Mouse (Mus musculus): ENCODE measurements around the gene Gm28053. TPM values are rescaled to one million over a fixed set of nuclear protein-coding genes. Genes with fewer than 3 reads are reported as not detected.

Gm28053 gene
- polyA plus RNA-seq, 3 experiments from 2014 or later, result 58.9 to 85.2 (median 59.9) TPM

DNA sequence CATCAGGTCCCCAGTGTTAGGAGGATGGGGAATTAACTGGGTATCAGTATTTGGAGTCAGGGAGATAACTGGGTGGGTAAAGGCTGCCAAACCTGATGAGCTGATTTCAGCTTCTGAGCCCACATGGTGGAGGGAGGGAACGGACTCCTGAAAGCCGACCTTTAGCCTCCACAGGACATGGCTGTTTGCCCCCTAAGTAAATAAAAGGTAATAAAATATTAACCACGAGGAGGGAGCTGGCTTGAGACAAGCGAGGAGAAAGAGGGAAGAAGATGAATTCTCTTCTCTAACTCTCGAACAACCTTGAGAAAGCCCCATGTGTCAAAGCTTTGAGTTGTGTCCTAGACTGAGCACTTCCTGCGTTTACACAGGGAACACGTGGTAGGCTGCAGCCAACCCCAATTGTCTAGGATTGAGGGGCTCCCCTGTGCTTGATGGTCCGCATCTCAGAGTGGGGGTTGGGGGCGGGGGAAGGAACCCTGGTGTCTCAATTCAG is 23.4 kb downstream of the Gm28053 start:
- no peak for ATAC-seq

DNA sequence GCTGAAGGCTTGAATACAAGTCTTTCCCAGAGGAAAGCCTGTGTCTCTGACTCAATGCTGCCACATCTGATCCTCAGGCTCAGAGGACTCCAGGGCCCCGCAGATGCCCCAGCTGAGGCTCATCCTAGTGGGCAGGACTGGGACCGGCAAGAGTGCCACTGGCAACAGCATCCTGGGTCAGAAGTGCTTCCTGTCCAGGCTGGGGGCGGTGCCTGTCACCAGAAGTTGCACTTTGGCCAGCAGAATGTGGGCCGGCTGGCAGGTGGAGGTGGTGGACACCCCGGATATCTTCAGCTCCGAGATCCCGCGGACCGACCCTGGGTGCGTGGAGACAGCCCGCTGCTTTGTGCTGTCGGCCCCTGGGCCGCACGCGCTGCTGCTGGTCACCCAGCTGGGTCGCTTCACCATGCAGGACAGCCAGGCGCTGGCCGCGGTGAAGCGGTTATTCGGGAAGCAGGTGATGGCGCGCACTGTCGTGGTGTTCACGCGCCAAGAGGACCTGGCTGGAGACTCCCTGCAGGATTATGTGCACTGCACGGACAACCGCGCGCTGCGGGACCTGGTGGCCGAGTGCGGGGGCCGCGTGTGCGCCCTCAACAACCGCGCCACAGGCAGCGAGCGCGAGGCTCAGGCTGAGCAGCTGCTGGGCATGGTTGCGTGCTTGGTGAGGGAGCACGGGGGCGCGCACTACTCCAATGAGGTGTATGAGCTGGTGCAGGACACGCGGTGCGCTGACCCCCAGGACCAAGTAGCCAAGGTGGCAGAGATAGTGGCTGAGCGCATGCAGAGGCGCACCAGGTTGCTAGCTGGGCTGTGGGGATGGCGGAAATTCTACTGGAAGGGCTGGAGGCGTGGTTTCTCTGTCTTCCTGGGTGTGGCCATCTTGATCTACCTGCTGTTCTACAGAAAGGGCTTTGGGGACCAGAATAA is 24.3 kb downstream of the Gm28053 start:
- ATAC-seq, result no peak

DNA sequence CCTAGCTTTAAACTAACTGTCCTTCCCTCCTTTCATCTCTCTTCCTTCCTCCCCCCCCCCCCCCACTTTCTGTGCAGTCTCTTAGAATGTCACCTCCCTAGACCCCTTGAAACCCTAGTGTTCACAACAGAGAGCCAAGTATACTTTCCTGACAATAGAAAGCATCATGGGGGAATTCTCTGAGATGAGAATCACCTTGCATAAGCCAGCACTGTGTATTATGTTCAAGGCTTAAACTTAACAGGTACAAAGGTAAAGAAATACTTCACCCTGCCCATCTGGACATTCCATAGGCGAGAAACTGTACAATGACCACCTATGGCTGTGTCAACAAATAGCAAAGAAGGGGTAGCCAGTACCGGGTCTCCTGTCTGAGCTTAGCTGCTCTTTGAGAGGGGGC is 27.1 kb downstream of the Gm28053 start:
- ATAC-seq, result no peak

DNA sequence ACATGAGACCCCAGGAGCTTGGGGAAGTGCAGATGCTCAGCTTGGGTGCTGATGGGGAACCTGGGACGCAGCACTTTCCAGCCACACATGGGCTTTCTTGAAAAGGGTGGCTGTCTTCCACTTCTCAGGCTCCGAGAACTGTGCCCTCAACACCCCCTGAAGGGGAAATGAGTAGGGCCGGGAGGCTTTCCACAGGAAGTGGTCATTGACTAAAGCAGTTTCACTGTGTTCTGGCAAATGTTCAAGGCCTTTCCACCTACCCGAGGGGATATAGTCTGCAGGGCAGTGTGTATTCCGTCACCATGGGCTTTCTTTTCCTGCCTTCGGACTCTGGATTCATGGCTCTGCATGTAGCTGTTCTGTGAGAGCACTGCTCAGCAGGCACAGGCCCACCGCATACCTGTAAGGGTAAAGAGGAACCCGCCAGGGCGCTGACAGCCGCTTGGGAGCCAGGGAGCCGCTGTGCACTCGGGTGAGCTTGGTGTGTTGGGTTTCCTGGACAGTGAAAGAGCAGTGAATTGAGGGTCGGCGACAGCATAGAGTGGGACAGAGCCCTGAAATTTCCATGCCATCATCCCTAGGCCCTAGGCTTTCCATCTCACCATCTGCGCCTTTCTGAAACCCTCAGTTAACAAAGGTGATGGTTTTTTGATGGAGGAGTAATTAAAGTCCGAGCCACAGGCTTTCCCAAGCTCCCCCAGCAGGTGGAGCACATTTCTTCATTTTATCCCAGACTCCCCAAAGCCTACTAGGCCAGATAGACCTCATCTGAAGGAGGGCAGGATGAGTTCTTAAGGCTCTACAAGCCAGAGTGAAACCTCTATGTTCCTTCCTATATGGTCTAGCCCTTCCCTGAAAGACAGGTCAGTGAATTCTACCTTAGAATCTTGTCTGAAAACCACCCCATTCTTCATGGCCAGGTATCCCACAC is 27.8 kb downstream of the Gm28053 start, which contains the start of gene Gimap5:
Gimap5 (plus strand) TSS at position 239 of the 931 bp plus-strand sequence.
- ATAC-seq, result peak; percentile 57

DNA sequence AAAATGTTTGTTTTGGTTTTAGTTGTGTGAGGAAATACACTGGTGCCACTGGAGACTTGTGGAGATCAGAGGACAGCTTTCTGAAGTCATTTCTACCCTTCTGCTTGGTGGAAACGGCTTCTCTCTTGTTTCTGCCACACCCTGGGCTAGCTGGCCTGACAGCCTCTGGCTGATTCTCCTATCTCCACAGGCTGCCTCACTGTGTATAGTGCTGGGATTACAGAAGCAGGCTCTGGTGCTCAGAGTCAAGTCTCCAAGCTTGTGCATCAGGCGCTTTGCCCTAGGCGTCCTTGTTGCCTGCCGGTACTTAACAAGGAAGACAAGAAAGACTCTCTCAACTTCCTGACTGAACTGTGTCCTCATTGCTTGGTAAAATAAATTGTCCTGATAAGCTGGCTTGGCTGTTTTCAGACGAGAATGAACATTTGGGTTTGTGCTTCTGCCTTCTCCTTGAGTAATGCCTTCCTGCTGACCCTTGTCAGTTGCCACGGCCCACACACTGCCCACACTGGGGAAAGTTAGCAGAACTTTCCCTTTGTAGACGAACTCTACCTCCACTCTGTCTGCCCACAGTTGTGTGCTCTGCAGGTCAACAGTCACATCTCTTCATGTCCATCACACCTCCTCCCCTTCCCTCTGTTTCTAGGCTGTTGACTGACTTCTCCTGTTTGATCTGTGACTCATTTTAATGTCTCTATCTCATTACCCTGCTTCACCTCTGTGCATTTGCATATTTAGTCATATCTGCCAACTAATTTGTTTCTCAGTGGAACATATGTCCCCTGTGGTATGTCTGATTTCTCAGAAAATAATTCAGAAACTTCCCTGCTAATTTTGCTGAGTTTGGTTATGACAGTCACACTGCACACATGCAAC is 28.9 kb downstream of the Gm28053 start:
- peak; percentile 70 for ATAC-seq

DNA sequence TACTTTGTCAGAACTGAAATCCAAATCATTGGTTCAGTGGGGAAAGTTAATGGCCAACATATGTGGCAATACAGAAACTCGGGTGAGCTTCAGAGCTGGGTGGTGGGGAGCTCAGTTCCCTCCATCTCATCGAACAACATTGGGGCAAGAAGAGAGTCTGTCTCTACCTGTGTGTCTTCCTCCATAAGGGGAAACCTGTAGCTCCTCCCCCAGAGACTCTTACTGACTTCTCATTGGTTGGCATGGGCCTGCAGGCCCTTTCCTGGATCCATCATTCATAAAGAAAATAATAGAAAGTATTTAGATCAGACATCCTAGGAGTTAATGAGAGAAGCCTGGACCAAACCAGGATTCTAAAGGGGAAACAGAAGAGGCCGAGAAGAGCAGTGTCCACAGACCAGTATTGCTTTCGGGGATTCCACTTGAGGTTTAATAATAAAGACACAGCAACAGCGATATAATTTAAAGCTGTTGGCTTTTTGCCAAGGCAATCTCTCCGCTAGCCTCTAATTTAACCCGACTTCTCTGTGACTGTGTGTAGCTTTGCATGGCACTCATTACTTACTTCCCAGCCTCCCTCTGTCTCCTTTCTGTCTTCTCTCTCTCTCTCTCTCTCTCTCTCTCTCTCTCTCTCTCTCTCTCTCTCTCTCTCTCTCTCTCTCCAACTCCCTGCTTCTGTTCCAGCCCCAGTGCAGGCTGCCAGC is 45.3 kb downstream of the Gm28053 start:
- ATAC-seq, result peak; percentile 54

DNA sequence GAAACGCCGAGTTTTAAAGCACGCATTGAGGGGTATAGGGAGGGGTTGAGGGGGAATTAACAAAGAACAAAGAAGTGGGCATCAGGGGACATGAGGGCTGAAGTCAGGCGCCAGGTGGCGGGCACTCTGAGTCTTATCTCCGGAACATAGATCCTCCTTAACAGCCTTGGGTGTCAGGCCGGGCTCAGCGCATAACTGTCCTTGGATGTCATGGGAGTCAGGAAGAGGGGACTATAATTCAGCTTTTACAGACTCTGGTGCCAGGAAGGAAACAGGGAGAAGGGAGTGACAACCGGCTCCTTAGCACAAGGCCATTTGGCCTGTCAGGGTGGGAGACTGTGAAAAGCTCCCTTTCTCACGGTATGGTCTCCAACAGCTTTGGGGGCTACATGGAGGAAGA is 46.1 kb downstream of the Gm28053 start:
- no peak for ATAC-seq

DNA sequence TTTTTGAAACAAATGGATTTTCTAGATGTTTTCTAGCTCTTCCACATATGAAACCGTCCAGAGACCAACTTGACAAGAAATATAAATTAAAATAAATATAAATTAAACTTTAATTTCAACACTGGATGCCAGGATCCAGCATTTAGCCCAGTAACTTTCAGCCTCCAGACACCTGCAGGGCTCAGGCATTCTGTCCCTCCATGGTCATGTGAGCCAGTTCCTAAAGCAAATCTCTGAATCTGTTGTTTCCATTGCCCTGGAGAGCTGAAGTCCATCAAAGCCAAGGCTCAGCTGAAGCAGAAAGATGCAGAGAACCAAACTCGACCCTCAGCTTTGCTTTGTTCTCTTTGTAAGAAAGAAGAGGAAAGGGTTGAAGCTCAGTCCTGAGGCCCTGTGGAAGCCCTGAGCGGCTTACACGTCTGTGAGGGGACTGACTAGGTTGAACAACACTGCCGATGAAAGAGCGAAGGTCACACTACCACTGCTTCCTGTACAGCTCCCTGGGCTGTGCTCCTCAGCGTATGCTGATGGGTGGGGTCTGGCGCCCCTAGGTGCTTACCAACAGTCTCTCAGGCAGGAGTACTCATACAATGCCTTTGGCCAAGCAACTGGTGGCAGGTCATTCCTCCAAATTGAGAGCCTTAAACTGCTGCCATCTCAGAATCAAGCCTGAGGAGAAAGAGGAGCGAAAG is 49.9 kb downstream of the Gm28053 start:
- ATAC-seq, result peak; percentile 53

DNA sequence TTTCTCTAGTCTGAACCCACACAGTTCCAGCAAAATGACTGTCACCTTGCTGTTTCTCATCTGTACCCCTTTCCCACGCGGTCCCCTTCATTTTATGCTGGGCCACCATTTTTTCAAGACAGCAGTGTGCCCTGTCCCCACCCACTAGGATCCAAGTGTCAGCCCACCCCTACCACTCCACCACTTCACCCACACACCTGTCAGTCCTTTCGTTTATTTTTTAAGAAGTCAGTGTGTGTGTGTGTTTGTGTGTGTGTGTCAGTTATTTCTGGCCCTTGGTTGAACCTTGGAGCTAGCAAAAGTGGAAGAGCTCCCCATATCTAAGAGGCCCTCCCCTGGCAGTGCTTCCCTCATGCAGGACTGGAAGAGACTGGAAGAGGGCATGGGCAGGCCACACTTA is 50.5 kb downstream of the Gm28053 start:
- ATAC-seq, result peak; percentile 9

DNA sequence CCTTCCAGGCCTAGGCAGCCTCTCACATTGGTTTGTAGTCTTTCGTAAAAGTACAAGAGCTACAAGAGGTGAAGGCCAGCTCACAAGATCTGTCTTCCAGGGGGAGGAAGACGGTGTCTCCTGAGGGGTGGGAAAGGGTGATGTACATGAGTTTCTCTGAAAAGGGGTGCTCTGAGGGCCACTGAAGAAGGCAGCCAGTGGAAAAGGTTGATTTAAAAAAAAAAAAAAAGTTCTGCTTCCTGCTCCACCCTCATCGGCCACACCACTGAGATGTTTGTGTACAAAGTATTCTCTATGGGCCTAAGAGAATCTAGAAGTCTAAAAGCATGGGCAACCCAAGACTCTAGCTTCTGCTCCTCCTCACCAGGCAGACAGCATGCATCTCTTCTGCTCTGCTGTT is 52.3 kb downstream of the Gm28053 start, which contains the start of gene Gimap3:
Gimap3 (minus strand) TSS at position 156 of the 400 bp plus-strand sequence.
- ATAC-seq, result peak; percentile 72

DNA sequence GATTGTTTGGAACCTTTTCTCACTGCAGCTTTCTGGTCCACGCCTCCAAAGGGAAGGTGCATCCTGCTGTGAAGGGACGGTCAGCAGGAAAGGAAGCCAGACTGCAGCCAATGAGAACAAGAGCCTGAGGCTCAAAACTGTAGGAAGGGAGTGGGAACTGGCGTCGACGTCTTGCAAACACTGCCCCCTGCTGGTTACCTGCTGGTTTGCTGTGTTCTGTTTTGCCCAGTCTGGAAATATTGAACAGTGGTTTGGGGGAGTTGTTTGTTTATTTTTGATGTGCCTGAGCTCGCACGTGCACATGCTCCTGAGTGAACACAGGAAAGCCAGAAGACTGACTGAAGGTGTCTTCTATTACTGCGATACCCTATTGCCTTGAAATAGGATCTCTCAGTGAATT is 53.6 kb downstream of the Gm28053 start:
- peak; percentile 30 for ATAC-seq

DNA sequence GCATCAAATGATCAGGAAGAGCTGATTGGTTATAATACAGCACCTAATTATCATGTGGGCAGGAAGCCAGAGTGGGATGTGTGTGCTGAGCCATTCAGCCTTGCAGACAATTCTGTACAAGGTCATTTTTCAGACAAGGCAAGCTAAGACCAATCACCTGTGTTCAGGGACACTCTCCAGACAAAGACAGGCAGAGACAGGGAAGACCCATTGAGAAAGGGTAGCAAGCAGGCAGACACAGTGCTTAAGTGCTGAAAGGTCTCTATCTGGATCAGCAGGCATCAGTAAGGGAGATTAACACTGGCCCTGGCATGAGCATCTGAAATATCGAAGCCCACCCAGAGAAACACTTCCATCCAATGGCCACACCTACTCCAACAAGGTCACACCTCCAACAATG is 66.0 kb downstream of the Gm28053 start:
- ATAC-seq, result no peak

DNA sequence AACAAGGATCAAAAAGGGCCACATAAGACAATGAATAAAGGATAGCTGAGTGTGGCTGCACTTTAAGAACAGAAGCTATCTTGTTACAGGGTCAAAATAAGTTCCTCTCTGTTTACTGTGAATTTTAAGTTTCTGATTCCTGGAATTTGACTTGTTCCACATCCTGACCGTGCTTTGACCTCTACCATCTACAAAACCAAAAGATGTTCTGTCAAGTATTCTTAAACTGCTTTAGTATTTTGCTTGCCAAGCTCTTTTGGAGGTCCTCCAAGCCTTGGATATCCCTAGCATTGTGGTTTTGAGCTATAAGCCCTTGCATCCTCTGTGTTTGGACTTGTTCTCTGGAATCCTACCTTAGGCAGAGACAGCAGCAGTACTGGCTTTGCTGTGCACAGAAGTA is 66.8 kb downstream of the Gm28053 start:
- peak; percentile 32 for ATAC-seq

DNA sequence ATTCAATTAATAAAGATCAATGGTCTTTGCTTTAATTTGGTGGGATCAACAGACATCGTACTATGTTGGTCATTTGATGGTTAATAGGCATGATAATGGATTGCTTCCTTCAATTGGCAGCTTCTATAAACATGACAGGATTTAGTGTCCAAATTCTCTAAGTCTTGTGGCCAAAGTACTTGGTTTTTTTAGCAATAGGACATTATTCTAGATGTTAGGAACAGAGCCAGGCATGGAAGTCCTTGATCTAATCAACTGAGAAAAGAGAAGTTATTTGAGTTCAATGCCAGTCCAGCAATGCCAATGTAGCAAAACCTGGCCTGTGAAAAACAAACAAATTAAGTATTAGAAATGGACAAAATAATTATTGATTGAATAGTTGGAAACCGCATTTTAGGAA is 67.2 kb downstream of the Gm28053 start:
- no peak for ATAC-seq

DNA sequence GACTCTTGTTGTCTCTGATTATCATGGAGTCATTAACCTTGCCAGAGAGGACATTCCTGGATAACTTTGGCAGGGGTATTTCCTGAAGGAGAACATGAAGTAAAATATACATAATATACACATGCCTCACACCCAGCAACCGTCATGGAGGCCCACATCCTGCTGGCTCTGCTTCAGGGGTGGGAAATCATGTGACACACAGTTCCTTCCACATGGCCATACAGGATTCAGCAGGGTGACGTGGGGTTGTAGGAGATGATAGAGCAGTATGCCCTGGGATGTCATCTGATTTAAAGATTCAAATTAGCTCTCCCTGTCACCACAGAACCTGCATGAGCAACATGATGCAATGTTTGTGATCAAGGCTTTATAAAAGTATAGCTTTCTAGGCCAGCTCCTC is 69.5 kb downstream of the Gm28053 start:
- peak; percentile 71 for ATAC-seq

DNA sequence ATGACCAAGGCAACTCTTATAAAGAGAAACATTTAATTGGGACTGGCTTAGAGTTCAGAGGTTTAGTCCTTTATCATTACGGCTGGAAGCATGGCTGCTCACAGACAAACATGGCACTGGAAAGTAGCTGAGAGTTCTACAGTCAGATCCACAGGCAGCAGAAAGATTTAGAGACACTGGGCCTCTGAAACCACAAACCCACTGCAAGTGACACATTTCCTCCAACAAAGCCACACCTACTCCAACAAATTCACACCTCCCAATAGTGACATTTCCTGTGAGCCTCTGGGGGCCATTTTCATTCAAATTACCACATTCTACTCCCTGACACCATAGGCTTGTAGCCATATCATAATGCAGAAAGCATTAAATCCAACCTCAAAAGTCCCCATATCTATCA is 83.5 kb downstream of the Gm28053 start:
- peak; percentile 98 for ATAC-seq
